Mouse (Mus musculus): ENCODE results near the gene Aldoc. TPM values are rescaled to one million over a fixed set of nuclear protein-coding genes. Genes with fewer than 3 reads are reported as not detected.

Gene Aldoc
- polyA plus RNA-seq, 1 experiment from 2014 or later: 152 TPM

GRCm38 (mm10) chr11:78344328-78344889 is 21.6 kb downstream of the Aldoc start:
- Histone ChIP-seq H3K36me3 (ENCODE audit: control insufficient read depth, insufficient read depth) (peaks cover 7% of the 10 kb centered on the region; the same call in 1 of the 2 replicates), H3K4me1 (replicated peaks; ENCODE audit: control insufficient read depth, insufficient read depth, low read length) (peaks cover 21% of the 10 kb centered on the region), H3K9ac (replicated peaks; ENCODE audit: low read depth, low read length) (peak overlapping the region; percentile 87), H3K27me3 (replicated peaks; ENCODE audit: control insufficient read depth, insufficient read depth, low read length) (no peaks in the 10 kb centered on the region), H3K9me3 (ENCODE audit: control insufficient read depth, low read length) (no peaks in the 10 kb centered on the region), H3K27ac (ENCODE audit: low read length) (no peak overlapping the region), H3K4me2 (ENCODE audit: low read length) (peak overlapping the region; percentile 62), H3K4me3 (replicated peaks; ENCODE audit: low read length) (peak overlapping the region; percentile 63)
- WGBS: 69% methylated on average over 6 of the region's 6 CpGs
- no peak for ATAC-seq

- ATAC-seq: no peak
- H3K9me3 ChIP-seq (ENCODE audit: control insufficient read depth, low read length): no peaks in the 10 kb centered on the region
- no peak overlapping the region for H3K4me3 ChIP-seq (replicated peaks; ENCODE audit: low read length)
- H3K4me2 ChIP-seq (ENCODE audit: low read length): peak overlapping the region; percentile 0; the same call in 1 of the 2 replicates
- peaks cover 1% of the 10 kb centered on the region; the same call in 1 of the 2 replicates for H3K36me3 ChIP-seq (ENCODE audit: control insufficient read depth, insufficient read depth)
- H3K4me1 ChIP-seq (replicated peaks; ENCODE audit: control insufficient read depth, insufficient read depth, low read length): peaks cover 21% of the 10 kb centered on the region
- 59% methylated on average over 8 of the region's 8 CpGs for WGBS
- H3K9ac ChIP-seq (replicated peaks; ENCODE audit: low read depth, low read length): 0 out of 2 replicates have a peak overlapping the region, but pooled peaks have one; percentile 9
- H3K27me3 ChIP-seq (replicated peaks; ENCODE audit: control insufficient read depth, insufficient read depth, low read length): no peaks in the 10 kb centered on the region
- no peak overlapping the region for H3K27ac ChIP-seq (ENCODE audit: low read length)
Measured at GRCm38 (mm10) chr11:78344890-78345715, 22.3 kb downstream of the Aldoc start.

DNA sequence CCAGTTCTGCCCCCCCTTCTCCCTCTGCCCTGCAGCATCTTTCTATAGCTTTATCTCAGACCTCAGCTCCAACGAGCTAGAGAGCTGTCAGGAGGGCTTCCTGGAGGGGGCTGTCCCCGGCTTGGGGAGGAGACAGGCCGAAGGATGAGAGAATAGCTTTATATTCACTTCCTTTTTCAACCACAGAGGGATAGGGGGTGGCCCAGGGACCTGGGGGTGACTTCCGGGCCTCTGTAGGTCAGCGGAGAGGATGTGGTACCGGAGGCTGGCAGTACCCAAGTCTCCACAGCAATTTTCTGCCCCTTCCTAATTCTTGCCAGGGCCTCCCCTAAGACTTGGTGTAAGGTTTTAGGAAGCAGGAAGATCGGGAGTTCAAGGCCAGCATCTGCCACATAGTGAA is 23.0 kb downstream of the Aldoc start:
- 82% methylated on average over 7 of the region's 7 CpGs for WGBS
- no peaks in the 10 kb centered on the region for H3K27me3 ChIP-seq (replicated peaks; ENCODE audit: control insufficient read depth, insufficient read depth, low read length)
- no peak overlapping the region for H3K27ac ChIP-seq (ENCODE audit: low read length)
- no peak for ATAC-seq
- H3K9ac ChIP-seq (replicated peaks; ENCODE audit: low read depth, low read length): no peak overlapping the region
- H3K4me2 ChIP-seq (ENCODE audit: low read length): no peak overlapping the region
- no peaks in the 10 kb centered on the region for H3K9me3 ChIP-seq (ENCODE audit: control insufficient read depth, low read length)
- H3K36me3 ChIP-seq (ENCODE audit: control insufficient read depth, insufficient read depth): no peaks in the 10 kb centered on the region
- H3K4me3 ChIP-seq (replicated peaks; ENCODE audit: low read length): no peak overlapping the region
- peaks cover 21% of the 10 kb centered on the region for H3K4me1 ChIP-seq (replicated peaks; ENCODE audit: control insufficient read depth, insufficient read depth, low read length)

GRCm38 (mm10) chr11:78346326-78347069 is 23.7 kb downstream of the Aldoc start:
- H3K36me3 ChIP-seq (ENCODE audit: control insufficient read depth, insufficient read depth): no peaks in the 10 kb centered on the region
- 73% methylated on average over 6 of the region's 6 CpGs for WGBS
- ATAC-seq: no peak

GRCm38 (mm10) chr11:78347070-78347754 is 24.4 kb downstream of the Aldoc start:
- H3K36me3 ChIP-seq (ENCODE audit: control insufficient read depth, insufficient read depth): no peaks in the 10 kb centered on the region
- no peaks in the 10 kb centered on the region for H3K9me3 ChIP-seq (ENCODE audit: control insufficient read depth, low read length)
- H3K4me3 ChIP-seq (replicated peaks; ENCODE audit: low read length): no peak overlapping the region
- no peak overlapping the region for H3K27ac ChIP-seq (ENCODE audit: low read length)
- no peak for ATAC-seq
- 90% methylated on average over 10 of the region's 10 CpGs for WGBS
- H3K4me2 ChIP-seq (ENCODE audit: low read length): no peak overlapping the region
- H3K4me1 ChIP-seq (replicated peaks; ENCODE audit: control insufficient read depth, insufficient read depth, low read length): peaks cover 21% of the 10 kb centered on the region
- no peaks in the 10 kb centered on the region for H3K27me3 ChIP-seq (replicated peaks; ENCODE audit: control insufficient read depth, insufficient read depth, low read length)
- no peak overlapping the region for H3K9ac ChIP-seq (replicated peaks; ENCODE audit: low read depth, low read length)

More at GRCm38 (mm10) chr11:78346326-78347069, 23.7 kb downstream of the Aldoc start:
- Histone ChIP-seq H3K4me2 (ENCODE audit: low read length) (no peak overlapping the region), H3K4me3 (replicated peaks; ENCODE audit: low read length) (no peak overlapping the region), H3K4me1 (replicated peaks; ENCODE audit: control insufficient read depth, insufficient read depth, low read length) (peaks cover 21% of the 10 kb centered on the region), H3K27ac (ENCODE audit: low read length) (no peak overlapping the region), H3K27me3 (replicated peaks; ENCODE audit: control insufficient read depth, insufficient read depth, low read length) (no peaks in the 10 kb centered on the region), H3K9me3 (ENCODE audit: control insufficient read depth, low read length) (no peaks in the 10 kb centered on the region), H3K9ac (replicated peaks; ENCODE audit: low read depth, low read length) (no peak overlapping the region)

GRCm38 (mm10) chr11:78347908-78348307 is 25.1 kb downstream of the Aldoc start:
- no peak overlapping the region for H3K9ac ChIP-seq (replicated peaks; ENCODE audit: low read depth, low read length)
- no peaks in the 10 kb centered on the region for H3K36me3 ChIP-seq (ENCODE audit: control insufficient read depth, insufficient read depth)
- H3K4me2 ChIP-seq (ENCODE audit: low read length): no peak overlapping the region
- no peaks in the 10 kb centered on the region for H3K9me3 ChIP-seq (ENCODE audit: control insufficient read depth, low read length)
- H3K27ac ChIP-seq (ENCODE audit: low read length): no peak overlapping the region
- peaks cover 21% of the 10 kb centered on the region for H3K4me1 ChIP-seq (replicated peaks; ENCODE audit: control insufficient read depth, insufficient read depth, low read length)
- H3K4me3 ChIP-seq (replicated peaks; ENCODE audit: low read length): no peak overlapping the region
- H3K27me3 ChIP-seq (replicated peaks; ENCODE audit: control insufficient read depth, insufficient read depth, low read length): no peaks in the 10 kb centered on the region
- WGBS: 87% methylated on average over 9 of the region's 9 CpGs
- ATAC-seq: no peak

GRCm38 (mm10) chr11:78348474-78348873 is 25.7 kb downstream of the Aldoc start:
- Histone ChIP-seq H3K4me2 (ENCODE audit: low read length) (no peak overlapping the region), H3K4me1 (replicated peaks; ENCODE audit: control insufficient read depth, insufficient read depth, low read length) (peaks cover 18% of the 10 kb centered on the region), H3K36me3 (ENCODE audit: control insufficient read depth, insufficient read depth) (no peaks in the 10 kb centered on the region), H3K9me3 (ENCODE audit: control insufficient read depth, low read length) (no peaks in the 10 kb centered on the region), H3K9ac (replicated peaks; ENCODE audit: low read depth, low read length) (no peak overlapping the region), H3K4me3 (replicated peaks; ENCODE audit: low read length) (no peak overlapping the region), H3K27ac (ENCODE audit: low read length) (no peak overlapping the region), H3K27me3 (replicated peaks; ENCODE audit: control insufficient read depth, insufficient read depth, low read length) (no peaks in the 10 kb centered on the region)
- WGBS: 84% methylated on average over 7 of the region's 7 CpGs
- no peak for ATAC-seq

DNA sequence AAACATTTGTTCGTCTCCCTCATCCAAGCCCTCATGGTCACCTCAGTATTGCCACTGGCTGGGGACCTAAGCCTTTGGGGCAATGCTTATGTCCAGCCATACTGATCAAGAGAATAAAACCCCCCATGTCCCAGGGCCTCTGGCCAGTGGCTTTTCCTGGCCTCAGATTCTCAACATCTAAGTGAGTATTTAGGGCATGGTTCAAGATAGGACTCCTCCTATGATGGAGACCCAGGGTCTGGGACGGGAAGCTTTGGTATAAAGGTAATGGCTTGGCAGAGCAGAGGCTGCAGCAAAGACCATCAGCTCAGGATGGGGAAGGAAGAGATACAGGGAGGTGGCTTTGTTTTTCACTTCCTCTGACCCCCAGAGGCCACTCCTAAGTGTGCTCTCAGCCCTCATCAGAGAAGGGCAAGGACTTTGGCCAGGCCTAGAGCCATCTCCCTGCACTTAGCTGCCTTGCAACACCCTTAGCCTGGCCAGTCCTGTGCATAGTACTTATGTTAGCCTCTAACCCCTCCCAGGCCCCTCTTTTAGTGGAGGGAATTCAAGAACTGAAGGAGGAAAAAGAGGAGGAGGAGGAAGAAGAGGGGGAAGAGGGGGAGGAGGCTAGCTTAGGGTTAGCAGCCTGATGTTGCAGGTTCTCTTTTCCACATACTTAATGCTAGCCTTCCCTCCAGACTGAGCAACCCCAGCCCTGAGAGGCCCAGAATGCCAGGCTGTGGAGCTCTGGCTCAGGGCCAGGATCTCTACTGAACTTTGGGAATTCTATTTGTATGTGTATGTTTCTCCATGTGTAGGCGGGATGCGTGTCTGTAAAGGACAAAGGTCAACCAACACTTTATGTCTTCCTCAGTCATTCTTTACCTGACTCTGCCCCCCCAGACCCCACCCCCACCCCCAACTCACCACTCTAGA is 26.9 kb downstream of the Aldoc start:
- Histone ChIP-seq H3K27me3 (replicated peaks; ENCODE audit: control insufficient read depth, insufficient read depth, low read length) (no peaks in the 10 kb centered on the region), H3K9me3 (ENCODE audit: control insufficient read depth, low read length) (no peaks in the 10 kb centered on the region), H3K4me2 (ENCODE audit: low read length) (no peak overlapping the region), H3K4me3 (replicated peaks; ENCODE audit: low read length) (no peak overlapping the region), H3K4me1 (replicated peaks; ENCODE audit: control insufficient read depth, insufficient read depth, low read length) (peaks cover 9% of the 10 kb centered on the region), H3K9ac (replicated peaks; ENCODE audit: low read depth, low read length) (no peak overlapping the region), H3K27ac (ENCODE audit: low read length) (no peak overlapping the region), H3K36me3 (ENCODE audit: control insufficient read depth, insufficient read depth) (no peaks in the 10 kb centered on the region)
- ATAC-seq: no peak
- 78% methylated on average over 4 of the region's 4 CpGs for WGBS
